Mouse (Mus musculus) CH12.LX (cell line): ENCODE results near the gene Gm10961.

Source experiments
- CTCF ChIP-seq, 2 experiments: IDR thresholded peaks in 1 of 2; conservative IDR thresholded peaks in 1 of 2; 2 replicates each; pipeline ENCODE4 v1.5.1; 2011 to 2012; ENCODE audit warnings: low read depth in 2 of 2, low read length in 2 of 2, improper control_type of control experiment in 1 of 2, inconsistent platforms in 1 of 2, mild to moderate bottlenecking in 1 of 2, moderate library complexity in 1 of 2
- E2F4 ChIP-seq: IDR thresholded peaks from 2 replicates; pipeline ENCODE4 v1.6.1; 2011; ENCODE audit warnings: low read depth, low read length, improper control_type of control experiment; ENCODE audit not compliant: insufficient replicate concordance
- JUN ChIP-seq: IDR thresholded peaks from 2 replicates; pipeline ENCODE4 v1.6.1; 2011; ENCODE audit warnings: low read depth, mild to moderate bottlenecking, low read length, improper control_type of control experiment, moderate library complexity; ENCODE audit not compliant: insufficient read depth
- RCOR1 ChIP-seq: conservative IDR thresholded peaks from 2 replicates; pipeline ENCODE4 v1.6.1; 2012; ENCODE audit warnings: low read depth, mild to moderate bottlenecking, inconsistent platforms, low read length, improper control_type of control experiment

DNA sequence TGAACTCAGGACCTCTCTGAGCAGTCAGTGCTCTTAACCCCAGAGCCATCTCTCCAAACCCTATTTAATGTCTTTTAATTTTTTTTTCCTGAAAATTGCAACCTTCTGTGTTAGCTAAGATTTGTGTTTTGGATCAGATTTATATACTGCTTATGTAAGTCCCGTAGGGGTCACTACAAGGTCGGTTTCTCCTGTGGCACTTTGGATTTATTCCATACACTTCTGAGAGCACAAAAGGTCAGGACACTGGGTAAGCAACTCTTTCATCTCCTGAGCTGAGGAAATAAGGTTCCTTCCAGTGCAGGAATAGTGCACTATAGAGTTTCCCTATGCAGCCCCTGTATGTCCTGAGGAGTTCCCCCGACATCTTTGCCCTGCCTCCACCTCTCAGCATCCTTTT lies 24.4 kb downstream of the Gm10961 start:
- TF ChIP-seq CTCF (conservative IDR thresholded peaks at IDR 0.05 in 1 of 2, IDR thresholded peaks at IDR 0.05 in 1 of 2; ENCODE audit: low read depth in 2 of 2, low read length in 2 of 2): no peak
- no peak for TF ChIP-seq RCOR1
- TF ChIP-seq JUN: no peak
- TF ChIP-seq E2F4: no peak
